Mouse (Mus musculus) hindbrain, embryonic 14.5 days (tissue): ENCODE data around the gene Jagn1. TPM values are rescaled to one million over a fixed set of nuclear protein-coding genes. Genes with fewer than 3 reads are reported as not detected.
A peak's percentile ranks its signal among the peaks of the same experiment; 100 is the strongest.

Experiments
- ATAC-seq: fragments of 200-750 bp; cut with Nextera tagmentation; 2 replicates; pipeline ENCODE4 v1.8.0; 2017; ENCODE audit warnings: moderate number of reproducible peaks, mild to moderate bottlenecking, moderate TSS enrichment, moderate library complexity; ENCODE audit not compliant: low FRiP score
- DNase-seq: peaks from one replicate; pipeline ENCODE4 v3.0.0-alpha.2; 2015; ENCODE audit warnings: low spot score
- H3K27ac ChIP-seq: fragments of 300-500 bp; sonication (generic); 2 replicates; pipeline ENCODE4 v1.5.1; 2014; ENCODE audit warnings: mild to moderate bottlenecking, moderate library complexity
- H3K27me3 ChIP-seq: fragments of 300-500 bp; sonication (generic); 2 replicates; pipeline ENCODE4 v1.6.1; 2014; ENCODE audit warnings: mild to moderate bottlenecking, low read length, mixed read lengths; ENCODE audit not compliant: control insufficient read depth, insufficient read depth
- H3K36me3 ChIP-seq: fragments of 300-500 bp; sonication (generic); replicated peaks from 2 replicates; pipeline ENCODE4 v1.6.1; 2014; ENCODE audit not compliant: control insufficient read depth, insufficient read depth
- H3K4me1 ChIP-seq: fragments of 300-500 bp; sonication (generic); replicated peaks from 2 replicates; pipeline ENCODE4 v1.6.1; 2014; ENCODE audit warnings: antibody characterized with exemption, low read length, mixed read lengths; ENCODE audit not compliant: control insufficient read depth, insufficient read depth
- H3K4me2 ChIP-seq: fragments of 300-500 bp; sonication (generic); replicated peaks from 2 replicates; pipeline ENCODE4 v1.6.1; 2014; ENCODE audit warnings: mild to moderate bottlenecking, moderate library complexity
- H3K4me3 ChIP-seq: fragments of 300-500 bp; sonication (generic); replicated peaks from 2 replicates; pipeline ENCODE4 v1.5.1; 2014; ENCODE audit warnings: mild to moderate bottlenecking, low read length
- H3K9ac ChIP-seq: fragments of 300-500 bp; sonication (generic); 2 replicates; pipeline ENCODE4 v1.6.1; 2014
- H3K9me3 ChIP-seq: fragments of 300-500 bp; sonication (generic); 2 replicates; pipeline ENCODE4 v1.6.1; 2016; ENCODE audit warnings: low read length; ENCODE audit not compliant: control insufficient read depth
- WGBS: fragments of 180-500 bp; shearing (Covaris S2); extraction: QIAGEN DNeasy Blood & Tissue Kit; methylation state at CpG from one replicate; pipeline ENCODE4 v1.1.7; 2014; 5-methylcytosine and 5-hydroxymethylcytosine counted together
- polyA plus RNA-seq: library from polyadenylated mRNA; unstranded; fragments of >200 nt; fragmentation: Nextera tagmentation; extraction: Ambion mirVana; gene quantifications from 2 replicates; pipeline ENCODE4 v1.2.1, GENCODE M21; 2014

Gene Jagn1
- polyA plus RNA-seq, 1 experiment from 2014 or later: 87.9 TPM

DNA sequence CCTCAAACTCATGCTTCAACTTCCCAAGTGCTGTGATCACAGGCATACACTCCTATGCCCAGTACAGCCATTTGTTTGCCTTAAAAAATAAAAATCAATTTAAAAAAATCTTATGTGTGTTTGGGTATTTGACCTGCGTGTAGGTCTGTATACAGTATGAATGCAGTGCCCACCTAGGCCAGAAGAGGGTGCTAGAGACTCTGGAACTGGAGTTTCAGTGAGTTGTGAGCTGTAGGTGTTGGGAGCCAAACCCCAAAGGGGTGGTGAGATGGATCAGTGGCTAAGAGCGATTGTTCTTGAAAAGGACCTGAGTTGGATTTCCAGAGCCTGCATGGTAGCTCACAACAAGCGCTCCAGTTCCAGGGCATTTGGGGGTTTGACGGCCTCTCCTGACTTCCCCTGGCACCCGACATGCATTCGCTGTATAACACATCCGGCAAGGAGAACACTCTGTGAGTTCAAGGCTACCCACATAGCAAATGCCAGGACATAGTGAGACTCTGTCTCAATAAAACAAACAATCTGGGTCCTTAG lies 1.2 kb upstream of the Jagn1 start:
- ATAC-seq (no peak), DNase-seq (peak; percentile 84)
- Histone ChIP-seq H3K4me2 (no peak overlapping the region), H3K9me3 (no peaks in the 10 kb centered on the region), H3K27ac (no peak overlapping the region), H3K27me3 (no peaks in the 10 kb centered on the region), H3K9ac (no peak overlapping the region), H3K36me3 (0 out of 2 replicates have a peak, but pooled peaks cover 3% of the 10 kb centered on the region), H3K4me1 (peaks cover 12% of the 10 kb centered on the region), H3K4me3 (no peak overlapping the region)
- WGBS: 53% methylated on average over 7 of the region's 7 CpGs

- Histone ChIP-seq H3K4me1 (peaks cover 12% of the 10 kb centered on the region), H3K9me3 (no peaks in the 10 kb centered on the region), H3K4me2 (peak overlapping the region; percentile 80), H3K4me3 (peak overlapping the region; percentile 75), H3K36me3 (peaks cover 9% of the 10 kb centered on the region), H3K27ac (peak overlapping the region; percentile 63), H3K27me3 (no peaks in the 10 kb centered on the region), H3K9ac (peak overlapping the region; percentile 86)
- DNase-seq (peak; percentile 27), ATAC-seq (peak; percentile 42; the same call in 1 of the 2 replicates)
- 42% methylated on average over 9 of the region's 9 CpGs for WGBS
Observed at GRCm38 (mm10) chr6:113442087-113442441, 305 bp upstream of the Jagn1 start.

DNA sequence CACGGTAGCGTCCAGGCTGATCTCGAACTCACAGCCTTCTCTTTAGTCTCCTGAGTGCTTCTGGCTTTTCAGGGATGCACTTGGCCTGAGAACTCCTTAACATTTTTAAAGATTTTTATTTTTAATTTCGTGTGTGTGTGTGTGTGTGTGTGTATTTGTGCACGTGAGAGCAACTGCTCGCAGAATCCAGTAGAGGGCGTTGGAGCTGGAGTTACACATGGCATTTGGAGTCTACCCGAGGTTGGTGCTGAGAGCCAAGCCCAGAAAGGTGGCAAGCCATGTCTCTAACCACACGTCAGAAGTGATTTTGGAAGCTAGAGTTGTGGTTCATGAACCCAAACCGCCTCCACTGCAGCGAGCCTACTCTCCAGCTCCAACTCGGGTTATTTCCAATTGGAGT lies 722 bp downstream of the Jagn1 start:
- H3K4me2 ChIP-seq: peak overlapping the region; percentile 80
- H3K36me3 ChIP-seq: peaks cover 20% of the 10 kb centered on the region
- peaks cover 12% of the 10 kb centered on the region for H3K4me1 ChIP-seq
- no peak overlapping the region for H3K27ac ChIP-seq
- no peaks in the 10 kb centered on the region for H3K9me3 ChIP-seq
- H3K9ac ChIP-seq: peak overlapping the region; percentile 86
- peak overlapping the region; percentile 75 for H3K4me3 ChIP-seq
- WGBS: 56% methylated on average over 12 of the region's 12 CpGs
- H3K27me3 ChIP-seq: no peaks in the 10 kb centered on the region
- DNase-seq (no peak), ATAC-seq (no peak)

- no peak for ATAC-seq
- H3K27ac ChIP-seq: no peak overlapping the region
- H3K4me2 ChIP-seq: no peak overlapping the region
- 83% methylated on average over 6 of the region's 8 CpGs for WGBS
- DNase-seq: no peak
- H3K9me3 ChIP-seq: no peaks in the 10 kb centered on the region
- no peak overlapping the region for H3K9ac ChIP-seq
- H3K36me3 ChIP-seq: peaks cover 31% of the 10 kb centered on the region
- peaks cover 12% of the 10 kb centered on the region for H3K4me1 ChIP-seq
- no peak overlapping the region for H3K4me3 ChIP-seq
- H3K27me3 ChIP-seq: no peaks in the 10 kb centered on the region
Observed at GRCm38 (mm10) chr6:113444207-113444965, 2.0 kb downstream of the Jagn1 start.

GRCm38 (mm10) chr6:113447639-113448038 lies 5.3 kb downstream of the Jagn1 start:
- no peak for DNase-seq

GRCm38 (mm10) chr6:113451839-113452238 lies 9.5 kb downstream of the Jagn1 start:
- H3K36me3 ChIP-seq: peaks cover 24% of the 10 kb centered on the region
- no peak overlapping the region for H3K27ac ChIP-seq
- H3K9ac ChIP-seq: no peak overlapping the region
- H3K4me1 ChIP-seq: no peaks in the 10 kb centered on the region
- H3K4me3 ChIP-seq: no peak overlapping the region
- 84% methylated on average over 2 of the region's 2 CpGs for WGBS
- H3K4me2 ChIP-seq: no peak overlapping the region
- no peak for ATAC-seq
- H3K27me3 ChIP-seq: no peaks in the 10 kb centered on the region
- H3K9me3 ChIP-seq: no peaks in the 10 kb centered on the region
- no peak for DNase-seq

More at GRCm38 (mm10) chr6:113447639-113448038, 5.3 kb downstream of the Jagn1 start:
- peaks cover 9% of the 10 kb centered on the region for H3K4me1 ChIP-seq
- peaks cover 31% of the 10 kb centered on the region for H3K36me3 ChIP-seq
- no peaks in the 10 kb centered on the region for H3K27me3 ChIP-seq
- no peak for ATAC-seq
- 96% methylated on average over 4 of the region's 4 CpGs for WGBS
- H3K9me3 ChIP-seq: no peaks in the 10 kb centered on the region
- no peak overlapping the region for H3K9ac ChIP-seq
- no peak overlapping the region for H3K4me3 ChIP-seq
- H3K27ac ChIP-seq: no peak overlapping the region
- H3K4me2 ChIP-seq: no peak overlapping the region

- Histone ChIP-seq H3K36me3 (no peaks in the 10 kb centered on the region), H3K4me3 (no peak overlapping the region), H3K4me1 (no peaks in the 10 kb centered on the region), H3K4me2 (no peak overlapping the region), H3K9me3 (no peaks in the 10 kb centered on the region), H3K9ac (no peak overlapping the region), H3K27me3 (no peaks in the 10 kb centered on the region), H3K27ac (no peak overlapping the region)
- DNase-seq: no peak
- WGBS: 73% methylated on average over 5 of the region's 5 CpGs
- no peak for ATAC-seq
Observed at GRCm38 (mm10) chr6:113455007-113455406, 12.6 kb downstream of the Jagn1 start.

- H3K4me1 ChIP-seq: no peaks in the 10 kb centered on the region
- ATAC-seq: no peak
- no peak for DNase-seq
Observed at GRCm38 (mm10) chr6:113457952-113458534, 15.7 kb downstream of the Jagn1 start, which contains the start of gene Il17re. Gene Il17re, plus strand, starts transcription at chr6:113458484.

DNA sequence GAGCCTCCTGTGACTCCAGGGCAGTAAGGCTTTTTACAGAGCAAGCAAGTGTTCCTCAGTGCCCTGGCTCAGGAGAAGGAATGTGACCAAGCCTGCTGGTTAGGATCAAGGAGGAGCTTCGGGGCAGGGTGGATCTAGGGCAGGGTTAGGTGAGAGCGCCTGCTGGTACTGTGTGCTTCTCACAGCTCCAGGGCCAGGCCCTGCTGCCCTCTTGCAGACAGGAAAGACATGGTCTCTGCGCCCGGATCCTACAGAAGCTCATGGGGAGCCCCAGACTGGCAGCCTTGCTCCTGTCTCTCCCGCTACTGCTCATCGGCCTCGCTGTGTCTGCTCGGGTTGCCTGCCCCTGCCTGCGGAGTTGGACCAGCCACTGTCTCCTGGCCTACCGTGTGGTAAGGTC lies 16.3 kb downstream of the Jagn1 start:
- Histone ChIP-seq H3K4me3 (no peak overlapping the region), H3K4me1 (no peaks in the 10 kb centered on the region), H3K36me3 (no peaks in the 10 kb centered on the region), H3K9me3 (no peaks in the 10 kb centered on the region), H3K4me2 (no peak overlapping the region), H3K27me3 (no peaks in the 10 kb centered on the region), H3K27ac (no peak overlapping the region), H3K9ac (no peak overlapping the region)
- ATAC-seq (no peak), DNase-seq (no peak)
- 81% methylated on average over 10 of the region's 10 CpGs for WGBS

More at GRCm38 (mm10) chr6:113457952-113458534, 15.7 kb downstream of the Jagn1 start, which contains the start of gene Il17re:
- no peak within 1 kb of the TSS for H3K4me2 ChIP-seq
- 82% methylated on average over 10 of the region's 10 CpGs for WGBS
- no peaks in the 10 kb centered on the region for H3K27me3 ChIP-seq
- no peak within 1 kb of the TSS for H3K9ac ChIP-seq
- H3K36me3 ChIP-seq: no peaks in the 10 kb centered on the region
- H3K4me3 ChIP-seq: no peak within 1 kb of the TSS
- no peak within 1 kb of the TSS for H3K27ac ChIP-seq
- no peaks in the 10 kb centered on the region for H3K9me3 ChIP-seq
